Mouse (Mus musculus) limb, embryonic 14.5 days (tissue): ENCODE results near the gene Tiam1. TPM values are rescaled to one million over a fixed set of nuclear protein-coding genes. Genes with fewer than 3 reads are reported as not detected.

ENCODE experiments used
- ATAC-seq: fragments of 200-750 bp; cut with Nextera tagmentation; 2 replicates; pipeline ENCODE4 v1.8.0; 2017; ENCODE audit warnings: low read depth, moderate number of reproducible peaks, moderate TSS enrichment; ENCODE audit not compliant: low FRiP score
- DNase-seq: peaks from one replicate; pipeline ENCODE4 v3.0.0-alpha.2; 2015; ENCODE audit warnings: low spot score
- H3K27ac ChIP-seq: fragments of 300-500 bp; sonication (generic); replicated peaks from 2 replicates; pipeline ENCODE4 v1.5.1; 2014; ENCODE audit warnings: low read depth, mild to moderate bottlenecking, low read length, moderate library complexity, mixed read lengths
- H3K27me3 ChIP-seq: fragments of 300-500 bp; sonication (generic); 2 replicates; pipeline ENCODE4 v1.6.1; 2014; ENCODE audit warnings: low read length, mixed read lengths; ENCODE audit not compliant: control insufficient read depth, insufficient read depth
- H3K36me3 ChIP-seq: fragments of 300-500 bp; sonication (generic); 2 replicates; pipeline ENCODE4 v1.6.1; 2014; ENCODE audit warnings: mild to moderate bottlenecking, low read length, moderate library complexity, mixed read lengths; ENCODE audit not compliant: control insufficient read depth, insufficient read depth
- H3K4me1 ChIP-seq: fragments of 300-500 bp; sonication (generic); 2 replicates; pipeline ENCODE4 v1.6.1; 2014; ENCODE audit warnings: antibody characterized with exemption, low read length, mixed read lengths; ENCODE audit not compliant: control insufficient read depth, insufficient read depth
- H3K4me2 ChIP-seq: fragments of 300-500 bp; sonication (generic); replicated peaks from 2 replicates; pipeline ENCODE4 v1.6.1; 2014; ENCODE audit warnings: low read depth, mild to moderate bottlenecking, low read length, moderate library complexity; ENCODE audit not compliant: severe bottlenecking
- H3K4me3 ChIP-seq: fragments of 300-500 bp; sonication (generic); replicated peaks from 2 replicates; pipeline ENCODE4 v1.5.1; 2014; ENCODE audit warnings: low read length
- H3K9ac ChIP-seq: fragments of 300-500 bp; sonication (generic); 2 replicates; pipeline ENCODE4 v1.6.1; 2014; ENCODE audit warnings: mild to moderate bottlenecking, low read depth, low read length, moderate library complexity; ENCODE audit not compliant: severe bottlenecking
- H3K9me3 ChIP-seq: fragments of 300-500 bp; sonication (generic); 2 replicates; pipeline ENCODE4 v1.6.1; 2016; ENCODE audit warnings: low read length; ENCODE audit not compliant: control insufficient read depth
- POLR2A ChIP-seq: fragments of 200-500 bp; IDR thresholded peaks from 2 replicates; pipeline ENCODE4 v1.8.0; 2012; ENCODE audit warnings: inconsistent platforms, mild to moderate bottlenecking, moderate library complexity, borderline replicate concordance; ENCODE audit not compliant: insufficient read depth, insufficient read length; ENCODE audit errors: extremely low read depth
- WGBS: fragments of 180-500 bp; shearing (Covaris S2); extraction: QIAGEN DNeasy Blood & Tissue Kit; methylation state at CpG from one replicate; pipeline ENCODE4 v1.1.7; 2014; 5-methylcytosine and 5-hydroxymethylcytosine counted together
- polyA plus RNA-seq, 2 experiments: library from polyadenylated mRNA; depleted of rRNA in 1 of 2; stranded (reverse) in 1 of 2; unstranded in 1 of 2; fragments of >200 nt; fragmentation: Nextera tagmentation in 1 of 2; extraction: Ambion mirVana in 1 of 2; gene quantifications; 2 replicates each; pipeline versions ENCODE4 v1.2.1 to v1.2.3; 2012 to 2014

Tiam1 gene
- polyA plus RNA-seq, 2 experiments = 22.4 to 54.9 TPM

- no peaks in the 10 kb centered on the region for H3K27me3 ChIP-seq
- ATAC-seq = no peak
- DNase-seq = no peak
- no peak for TF ChIP-seq POLR2A
- no peaks in the 10 kb centered on the region for H3K9me3 ChIP-seq
- H3K36me3 ChIP-seq = no peaks in the 10 kb centered on the region
- no peak overlapping the region for H3K9ac ChIP-seq
- H3K4me2 ChIP-seq = no peak overlapping the region
- WGBS = 71% methylated on average over 6 of the region's 6 CpGs
- H3K27ac ChIP-seq = no peak overlapping the region
- H3K4me1 ChIP-seq = peaks cover 15% of the 10 kb centered on the region; the same call in 1 of the 2 replicates
- H3K4me3 ChIP-seq = no peak overlapping the region
These were observed 135.1 kb downstream of the Tiam1 start for GRCm38 (mm10) chr16:90008504-90008903.

- Histone ChIP-seq H3K27me3 (no peaks in the 10 kb centered on the region), H3K4me1 (peaks cover 9% of the 10 kb centered on the region; the same call in 1 of the 2 replicates), H3K4me2 (no peak overlapping the region; the same call in 1 of the 2 replicates), H3K9me3 (no peaks in the 10 kb centered on the region), H3K36me3 (no peaks in the 10 kb centered on the region), H3K4me3 (no peak overlapping the region), H3K9ac (no peak overlapping the region), H3K27ac (0 out of 2 replicates have a peak overlapping the region, but pooled peaks have one; percentile 41)
- peak; percentile 46 for ATAC-seq
- DNase-seq = peak; percentile 62
- WGBS = 30% methylated on average over 13 of the region's 13 CpGs
- TF ChIP-seq POLR2A = no peak
These were observed 136.1 kb downstream of the Tiam1 start for GRCm38 (mm10) chr16:90007391-90007977.

GRCm38 (mm10) chr16:90003556-90003955, 140.0 kb downstream of the Tiam1 start:
- no peak overlapping the region for H3K9ac ChIP-seq
- H3K4me2 ChIP-seq = no peak overlapping the region
- ATAC-seq (no peak), DNase-seq (no peak)
- WGBS = 95% methylated on average over 14 of the region's 14 CpGs
- H3K9me3 ChIP-seq = no peaks in the 10 kb centered on the region
- 0 out of 2 replicates have a peak, but pooled peaks cover 4% of the 10 kb centered on the region for H3K36me3 ChIP-seq
- no peak overlapping the region for H3K4me3 ChIP-seq
- H3K4me1 ChIP-seq = peaks cover 6% of the 10 kb centered on the region; the same call in 1 of the 2 replicates
- H3K27me3 ChIP-seq = no peaks in the 10 kb centered on the region
- no peak for TF ChIP-seq POLR2A
- no peak overlapping the region for H3K27ac ChIP-seq

- Histone ChIP-seq H3K4me3 (no peak overlapping the region), H3K9ac (no peak overlapping the region), H3K27me3 (no peaks in the 10 kb centered on the region), H3K27ac (no peak overlapping the region), H3K9me3 (no peaks in the 10 kb centered on the region), H3K36me3 (0 out of 2 replicates have a peak, but pooled peaks cover 12% of the 10 kb centered on the region), H3K4me2 (no peak overlapping the region), H3K4me1 (peaks cover 15% of the 10 kb centered on the region)
- no peak for TF ChIP-seq POLR2A
- 85% methylated on average over 7 of the region's 7 CpGs for WGBS
- DNase-seq (no peak), ATAC-seq (no peak)
These were observed 148.4 kb downstream of the Tiam1 start for GRCm38 (mm10) chr16:89995155-89995554.

GRCm38 (mm10) chr16:89993991-89994825, 149.4 kb downstream of the Tiam1 start:
- Histone ChIP-seq H3K27me3 (no peaks in the 10 kb centered on the region), H3K4me2 (no peak overlapping the region), H3K9ac (no peak overlapping the region), H3K4me1 (peaks cover 15% of the 10 kb centered on the region), H3K27ac (no peak overlapping the region), H3K9me3 (no peaks in the 10 kb centered on the region), H3K36me3 (0 out of 2 replicates have a peak, but pooled peaks cover 9% of the 10 kb centered on the region), H3K4me3 (no peak overlapping the region)
- no peak for DNase-seq
- 76% methylated on average over 17 of the region's 17 CpGs for WGBS
- no peak for TF ChIP-seq POLR2A
- no peak for ATAC-seq
